Mouse (Mus musculus): ENCODE results near the gene Psmg1. TPM values are rescaled to one million over a fixed set of nuclear protein-coding genes. Genes with fewer than 3 reads are reported as not detected.
"Not testable (repeated sequence)": the region's sequence is repeated elsewhere in the genome, so short reads cannot be mapped to it uniquely, and the experiment has no call there.

Psmg1 gene
- total and polyA plus RNA-seq, 3 experiments, result 112 to 169 TPM; not detected in 1

GRCm38 (mm10) chr16:95996156-95996555 lies 5.4 kb upstream of the Psmg1 start:
- H3K27ac ChIP-seq (ENCODE audit: control insufficient read depth, low read depth, low read length), result no peak overlapping the region
- no peaks in the 10 kb centered on the region for H3K27me3 ChIP-seq (ENCODE audit: control insufficient read depth in 1 of 2, insufficient read depth in 2 of 2, low read length in 2 of 2)
- peaks cover under 1% of the 10 kb centered on the region; the same call in 1 of the 2 replicates for H3K79me2 ChIP-seq (ENCODE audit: control insufficient read depth, insufficient read depth, low read length, poor library complexity)
- no peak overlapping the region for H3K4me3 ChIP-seq (ENCODE audit: control insufficient read depth in 1 of 2, insufficient read depth in 1 of 2, low read depth in 2 of 2, low read length in 2 of 2)
- H3K4me1 ChIP-seq (ENCODE audit: control insufficient read depth in 1 of 2, insufficient read depth in 2 of 2, low read length in 2 of 2), result 0 out of 4 replicates have a peak, but pooled peaks cover 0 to 2% of the 10 kb centered on the region in 2 experiments
- H3K9ac ChIP-seq (ENCODE audit: control insufficient read depth, low read depth, low read length, poor library complexity, severe bottlenecking), result no peak overlapping the region
- H3K9me3 ChIP-seq (replicated peaks; ENCODE audit: insufficient read depth, low read length), result no peaks in the 10 kb centered on the region
- H3K36me3 ChIP-seq (ENCODE audit: control insufficient read depth in 1 of 2, insufficient read depth in 2 of 2, low read length in 2 of 2), result peaks cover 2 to 5% of the 10 kb centered on the region in 2 experiments; a peak in 3 of 4 replicates
- no peak for DNase-seq (ENCODE audit: low read depth, low spot score)
- no peak for TF ChIP-seq ETS1 (IDR thresholded peaks at IDR 0.05; ENCODE audit: low read depth, low read length)
- TF ChIP-seq ZMIZ1 (IDR thresholded peaks at IDR 0.05; ENCODE audit: low read depth, low read length), result no peak
- TF ChIP-seq MEF2A (IDR thresholded peaks at IDR 0.05; ENCODE audit: extremely low read depth, insufficient replicate concordance, low read depth, low read length, poor library complexity, severe bottlenecking), result no peak
- no peak for TF ChIP-seq GATA1 (IDR thresholded peaks at IDR 0.05; ENCODE audit: low read depth, low read length)
- TF ChIP-seq MXI1 (IDR thresholded peaks at IDR 0.05; ENCODE audit: low read depth, low read length), result no peak
- no peak for TF ChIP-seq SIN3A (IDR thresholded peaks at IDR 0.05; ENCODE audit: low read length)
- no peak for TF ChIP-seq ZKSCAN1 (IDR thresholded peaks at IDR 0.05; ENCODE audit: low read depth, low read length)
- TF ChIP-seq ZC3H11A (IDR thresholded peaks at IDR 0.05; ENCODE audit: low read depth, low read length), result no peak
- no peak for TF ChIP-seq RCOR1 (IDR thresholded peaks at IDR 0.05; ENCODE audit: low read depth, low read length)
- TF ChIP-seq SMC3 (IDR thresholded peaks at IDR 0.05; ENCODE audit: low read depth, low read length), result no peak
- TF ChIP-seq MAX (IDR thresholded peaks at IDR 0.05; ENCODE audit: low read length), result no peak
- TF ChIP-seq POLR2A (IDR thresholded peaks at IDR 0.05; ENCODE audit: control insufficient read depth in 1 of 2, insufficient read depth in 1 of 2, low read depth in 1 of 2, low read length in 2 of 2, poor library complexity in 1 of 2), result no peak
- no peak for TF ChIP-seq POLR2AphosphoS2 (IDR thresholded peaks at IDR 0.05; ENCODE audit: low read length)
- TF ChIP-seq UBTF (IDR thresholded peaks at IDR 0.05; ENCODE audit: borderline replicate concordance, insufficient read depth, low read depth, low read length), result no peak
- TF ChIP-seq E2F4 (IDR thresholded peaks at IDR 0.05; ENCODE audit: borderline replicate concordance, low read depth, low read length), result no peak
- TF ChIP-seq TAL1 (IDR thresholded peaks at IDR 0.05; ENCODE audit: low read length), result no peak
- no peak for TF ChIP-seq CHD1 (IDR thresholded peaks at IDR 0.05; ENCODE audit: low read depth, low read length)
- TF ChIP-seq GABPA (IDR thresholded peaks at IDR 0.05; ENCODE audit: low read depth, low read length), result no peak
- TF ChIP-seq BHLHE40 (IDR thresholded peaks at IDR 0.05; ENCODE audit: borderline replicate concordance, low read depth, low read length), result no peak
- TF ChIP-seq CHD2 (IDR thresholded peaks at IDR 0.05; ENCODE audit: low read length), result no peak

- H3K9me3 ChIP-seq (replicated peaks; ENCODE audit: insufficient read depth, low read length); DNase-seq (ENCODE audit: low read depth, low spot score); H3K27ac ChIP-seq (ENCODE audit: control insufficient read depth, low read depth, low read length); H3K9ac ChIP-seq (ENCODE audit: control insufficient read depth, low read depth, low read length, poor library complexity, severe bottlenecking); H3K36me3 ChIP-seq (ENCODE audit: control insufficient read depth in 1 of 2, insufficient read depth in 2 of 2, low read length in 2 of 2); H3K4me3 ChIP-seq (ENCODE audit: control insufficient read depth in 1 of 2, insufficient read depth in 1 of 2, low read depth in 2 of 2, low read length in 2 of 2); H3K4me1 ChIP-seq (ENCODE audit: control insufficient read depth in 1 of 2, insufficient read depth in 2 of 2, low read length in 2 of 2); H3K27me3 ChIP-seq (ENCODE audit: control insufficient read depth in 1 of 2, insufficient read depth in 2 of 2, low read length in 2 of 2): not testable (repeated sequence)
- H3K79me2 ChIP-seq (ENCODE audit: control insufficient read depth, insufficient read depth, low read length, poor library complexity), result peaks cover 12% of the 10 kb centered on the region
Observed at GRCm38 (mm10) chr16:95994576-95994975, 3.8 kb upstream of the Psmg1 start.
